ENCODE assay signal across 9 mouse cellular contexts in genomic region chr2:31769115-31769514, GRCm38 (mm10). TPM values are rescaled to one million over a fixed set of nuclear protein-coding genes. Genes with fewer than 3 reads are reported as not detected.
DNase-seq lines count a peak whose midpoint lies in the region; ATAC-seq and TF ChIP-seq lines count a peak whose summit lies in the region.
"Had no signal": no experiment of that assay in that cellular context is flagged by ENCODE, and none has a peak within 500 bp of the region (broad histone marks: within the 10 kb centered on the region; RNA-seq: fewer than 3 reads in every experiment).

No protein-coding gene starts in this region.

- no peak for ATAC-seq in heart, embryonic 16.5 days (replicated peaks; ENCODE audit: extremely low read depth, insufficient read depth, low FRiP score)
- ATAC-seq in megakaryocyte-erythroid progenitor cell, adult 5-6 weeks (replicated peaks; ENCODE audit: low FRiP score, low TSS enrichment, poor library complexity, severe bottlenecking): 0 out of 2 replicates have a peak, but pooled peaks have one; percentile 30

- peaks cover 84% of the 10 kb centered on the region for H3K4me1 ChIP-seq in heart, embryonic 16.5 days (ENCODE audit: control insufficient read depth, insufficient read depth, low read length)

- H3K9ac ChIP-seq in heart, embryonic 16.5 days (ENCODE audit: low read length): peak overlapping the region; percentile 59

- peaks cover 100% of the 10 kb centered on the region for H3K79me2 ChIP-seq in C2C12 (ENCODE audit: control insufficient read depth, insufficient read depth)

- WGBS in heart, embryonic 16.5 days: 26% methylated on average over 4 of the region's 4 CpGs

- peaks cover 98% of the 10 kb centered on the region for H3K79me3 ChIP-seq in C2C12 (ENCODE audit: low read depth)

- H3K4me3 ChIP-seq in C2C12 (ENCODE audit: insufficient read depth, poor library complexity, severe bottlenecking): no peak overlapping the region
- peak overlapping the region; percentile 20 for H3K4me3 ChIP-seq in heart, embryonic 16.5 days (ENCODE audit: low read length)

- peak overlapping the region; percentile 4 for H3ac ChIP-seq in C2C12 (ENCODE audit: control insufficient read depth, insufficient read length, low read depth)

- TF ChIP-seq CTCF in C2C12 (IDR thresholded peaks at IDR 0.05; ENCODE audit: control insufficient read depth, insufficient read depth, insufficient read length): no peak

- peak overlapping the region; percentile 49 for H3K4me2 ChIP-seq in heart, embryonic 16.5 days (ENCODE audit: low read depth, low read length)

- DNase-seq in heart, adult 11 months: peak; percentile 96
- no peak for DNase-seq in heart, adult 9 months (ENCODE audit: low spot score in 2 of 2)
- DNase-seq in frontal cortex, adult 2 months (ENCODE audit: extremely low spot score in 1 of 2, low spot score in 1 of 2): no peak
- no peak for DNase-seq in right cerebral cortex, postnatal 36 days (ENCODE audit: low spot score in 2 of 2)
- no peak for DNase-seq in Muller cell, postnatal 12 days (ENCODE audit: inconsistent ontology term)

- H3K9me3 ChIP-seq in heart, embryonic 16.5 days (replicated peaks; ENCODE audit: control insufficient read depth, low read length): no peaks in the 10 kb centered on the region

- H3K36me3 ChIP-seq in C2C12 (ENCODE audit: control insufficient read depth, insufficient read depth): peaks cover 3% of the 10 kb centered on the region
- H3K36me3 ChIP-seq in heart, embryonic 16.5 days (ENCODE audit: control insufficient read depth, insufficient read depth): no peaks in the 10 kb centered on the region

- peak overlapping the region; percentile 90 for H3K27ac ChIP-seq in heart, embryonic 16.5 days (ENCODE audit: low read length)

- H3K27me3 ChIP-seq in C2C12 (ENCODE audit: control insufficient read depth, insufficient read depth, insufficient read length): no peaks in the 10 kb centered on the region
- H3K27me3 ChIP-seq in heart, embryonic 16.5 days (ENCODE audit: control insufficient read depth, insufficient read depth, low read length): no peaks in the 10 kb centered on the region
- H3K27me3 ChIP-seq: CH12.LX had no signal

TF ChIP-seq in C2C12, 6 proteins besides CTCF, POLR2A, EP300 and RAD21:
- TF ChIP-seq FOSL1 (IDR thresholded peaks at IDR 0.05; ENCODE audit: insufficient read depth, low read length, poor library complexity, severe bottlenecking) (no peak), CEBPB (IDR thresholded peaks at IDR 0.05; ENCODE audit: low read depth) (no peak), USF1 (IDR thresholded peaks at IDR 0.05; ENCODE audit: low read depth) (no peak), MAX (IDR thresholded peaks at IDR 0.05) (no peak), MYOD1 (IDR thresholded peaks at IDR 0.05; ENCODE audit: control insufficient read depth, insufficient read length, low read depth) (no peak), MYOG (IDR thresholded peaks at IDR 0.05; ENCODE audit: control insufficient read depth, extremely low read depth, insufficient read length) (no peak)

RNA-seq across cellular contexts. Expression of gene Qrfp, which starts 41.3 kb away (rescaled TPM):
- 4.1 TPM for polyA plus RNA-seq in C2C12 (2012; fragmentation: generic; extraction: Trizol)
- polyA plus RNA-seq in heart, embryonic 16.5 days (2015; fragmentation: Nextera tagmentation; extraction: Ambion mirVana): 0.14 and 0.22 TPM in 2 replicates
- total RNA-seq in megakaryocyte-erythroid progenitor cell, adult 5-6 weeks (2014; fragmentation: Nextera tagmentation): not detected in 2 replicates
- 0.11 TPM in 1 of 2 replicates, not detected in the other for total RNA-seq in megakaryocyte-erythroid progenitor cell, adult 5-6 weeks (2017)
- not detected in 2 replicates for polyA plus RNA-seq in frontal cortex, adult 2 months (2012; rRNA removed)
- total RNA-seq: CH12.LX had no signal
